Mouse (Mus musculus): ENCODE measurements around the gene Uaca. TPM values are rescaled to one million over a fixed set of nuclear protein-coding genes. Genes with fewer than 3 reads are reported as not detected.

Uaca gene
- polyA plus RNA-seq, 1 experiment from 2014 or later, result 58.8 TPM

DNA sequence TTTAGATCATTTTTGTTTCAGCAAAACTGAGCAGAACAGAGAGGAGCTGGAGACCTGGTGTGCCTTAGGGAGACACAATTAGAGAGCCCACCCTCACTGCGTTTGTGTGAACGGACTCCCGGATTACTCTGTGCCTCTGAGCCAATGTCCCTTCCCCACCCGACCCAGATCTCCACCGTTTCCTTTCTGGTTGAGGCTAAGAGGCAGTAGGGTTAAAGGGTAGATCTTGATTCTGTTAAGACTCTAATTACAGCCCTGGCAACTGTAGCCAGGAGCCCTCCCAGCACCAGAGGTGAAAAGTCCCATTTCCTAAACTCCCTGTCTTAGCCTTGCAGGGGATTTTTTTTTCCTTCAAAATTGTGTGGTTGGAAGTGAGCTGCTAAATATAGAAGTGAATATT, 47.1 kb downstream of the Uaca start:
- Histone ChIP-seq H3K36me3 (no peaks in the 10 kb centered on the region), H3K27me3 (replicated peaks) (no peaks in the 10 kb centered on the region), H3K4me3 (replicated peaks) (no peak overlapping the region), H3K4me1 (replicated peaks) (peaks cover 37% of the 10 kb centered on the region), H3K27ac (no peak overlapping the region), H3K9ac (no peak overlapping the region), H3K9me3 (no peaks in the 10 kb centered on the region), H3K4me2 (replicated peaks) (no peak overlapping the region)
- no peak for ATAC-seq
- 31% methylated on average over 5 of the region's 5 CpGs for whole genome bisulfite sequencing

DNA sequence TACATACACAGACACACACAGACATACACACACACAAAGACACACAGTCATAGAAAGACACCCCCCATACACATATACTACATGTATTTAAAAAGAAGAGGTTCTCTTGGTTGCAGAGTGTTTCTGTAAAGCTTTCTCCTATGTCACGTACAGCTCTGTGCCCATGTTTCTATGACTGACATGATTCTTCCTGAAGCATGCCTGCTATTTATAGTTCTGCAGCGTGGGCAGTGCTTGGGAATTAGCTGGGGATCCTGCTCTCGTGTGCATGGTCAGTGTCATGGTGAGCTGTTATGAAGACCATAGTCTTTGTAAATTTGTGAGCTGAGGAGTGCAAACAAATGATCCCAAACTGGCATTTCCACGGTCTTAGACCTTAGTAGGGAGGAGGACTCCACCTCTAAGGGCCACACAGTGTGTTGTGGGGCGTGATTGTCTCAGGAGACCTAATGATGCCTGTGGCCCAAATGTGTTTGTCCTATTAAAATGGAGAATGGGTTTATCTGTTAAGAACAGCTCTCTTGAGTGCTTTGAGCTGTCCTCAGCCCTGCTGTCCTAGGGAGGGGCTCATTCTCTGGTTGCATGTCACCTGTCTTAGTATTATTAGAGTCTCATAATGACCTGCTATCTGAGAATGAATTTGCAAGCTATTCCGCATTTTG, 49.2 kb downstream of the Uaca start:
- H3K4me1 ChIP-seq (replicated peaks), result peaks cover 19% of the 10 kb centered on the region
- no peaks in the 10 kb centered on the region for H3K9me3 ChIP-seq
- H3K27me3 ChIP-seq (replicated peaks), result no peaks in the 10 kb centered on the region
- no peak for ATAC-seq
- no peaks in the 10 kb centered on the region for H3K36me3 ChIP-seq
- H3K4me2 ChIP-seq (replicated peaks), result no peak overlapping the region
- H3K9ac ChIP-seq, result no peak overlapping the region
- 54% methylated on average over 6 of the region's 6 CpGs for WGBS
- H3K4me3 ChIP-seq (replicated peaks), result no peak overlapping the region
- no peak overlapping the region for H3K27ac ChIP-seq

DNA sequence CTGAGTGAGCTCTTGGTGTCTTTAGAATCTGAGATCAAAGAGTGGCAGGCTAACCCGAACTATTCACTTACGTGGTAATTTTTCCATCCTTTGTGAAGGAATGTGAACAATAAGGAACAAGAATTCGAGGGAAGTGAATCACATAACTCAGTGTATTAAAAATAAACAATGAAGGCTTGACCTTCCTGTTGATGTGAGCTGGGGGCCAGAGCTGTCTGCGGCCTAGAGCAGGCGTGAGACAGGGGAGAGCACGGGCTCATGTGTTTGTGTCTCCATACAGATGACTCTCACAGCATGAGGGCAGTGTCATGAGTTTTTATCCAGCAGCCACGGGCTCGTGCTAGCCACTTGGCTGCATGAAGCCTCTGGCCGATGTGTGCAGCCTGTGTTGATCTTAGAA, 54.4 kb downstream of the Uaca start:
- H3K27ac ChIP-seq, result peak overlapping the region; percentile 51; the same call in 1 of the 2 replicates
- WGBS, result 40% methylated on average over 9 of the region's 9 CpGs

DNA sequence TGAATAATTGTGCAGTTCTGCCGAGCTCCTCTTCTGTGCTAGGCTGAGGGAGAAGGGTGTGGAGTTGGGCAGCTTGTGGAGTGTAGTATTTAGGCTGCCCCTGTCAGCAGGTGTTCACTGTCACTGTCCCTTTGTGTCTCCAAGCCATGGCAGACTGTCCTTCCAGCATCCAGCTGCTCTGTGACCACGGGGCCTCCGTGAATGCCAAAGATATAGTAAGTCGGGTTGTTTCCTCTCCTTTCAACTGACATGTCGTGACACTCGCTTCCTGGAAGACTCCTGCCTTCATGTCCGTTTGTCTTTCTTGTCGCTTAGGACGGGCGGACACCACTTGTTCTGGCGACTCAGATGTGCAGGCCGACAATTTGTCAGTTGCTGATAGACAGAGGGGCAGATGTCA, 55.6 kb downstream of the Uaca start:
- Histone ChIP-seq H3K36me3 (peaks cover under 1% of the 10 kb centered on the region; the same call in 1 of the 2 replicates), H3K4me1 (replicated peaks) (peaks cover 3% of the 10 kb centered on the region; the same call in 1 of the 2 replicates), H3K27ac (no peak overlapping the region), H3K4me3 (replicated peaks) (no peak overlapping the region), H3K9ac (no peak overlapping the region), H3K9me3 (no peaks in the 10 kb centered on the region), H3K27me3 (replicated peaks) (no peaks in the 10 kb centered on the region), H3K4me2 (replicated peaks) (no peak overlapping the region)
- no peak for ATAC-seq
- 77% methylated on average over 12 of the region's 12 CpGs for WGBS

More for the DNA sequence above, 54.4 kb downstream of the Uaca start:
- H3K9me3 ChIP-seq, result no peaks in the 10 kb centered on the region
- no peak overlapping the region for H3K4me3 ChIP-seq (replicated peaks)
- H3K27me3 ChIP-seq (replicated peaks), result no peaks in the 10 kb centered on the region
- no peaks in the 10 kb centered on the region for H3K36me3 ChIP-seq
- H3K9ac ChIP-seq, result no peak overlapping the region
- peaks cover 3% of the 10 kb centered on the region; the same call in 1 of the 2 replicates for H3K4me1 ChIP-seq (replicated peaks)
- ATAC-seq, result no peak
- no peak overlapping the region for H3K4me2 ChIP-seq (replicated peaks)

DNA sequence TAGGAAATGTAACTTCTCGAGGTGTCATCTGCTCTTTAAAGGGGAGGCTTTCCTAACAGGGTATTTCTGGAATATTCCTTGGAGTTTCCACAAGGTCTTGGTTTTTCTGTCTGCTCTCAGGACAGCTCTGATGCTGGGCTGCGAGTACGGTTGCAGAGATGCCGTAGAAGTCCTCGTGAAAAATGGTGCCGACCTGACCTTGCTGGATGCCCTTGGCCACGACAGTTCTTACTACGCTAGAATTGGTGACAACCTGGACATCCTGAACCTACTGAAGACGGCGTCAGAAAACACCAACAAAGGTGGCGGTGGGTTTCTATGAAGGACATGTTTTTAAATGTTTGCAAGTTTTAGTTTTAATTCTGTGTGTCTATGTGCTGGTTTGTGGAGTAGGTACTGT, 59.9 kb downstream of the Uaca start:
- Histone ChIP-seq H3K4me1 (replicated peaks) (0 out of 2 replicates have a peak, but pooled peaks cover 7% of the 10 kb centered on the region), H3K9me3 (no peaks in the 10 kb centered on the region), H3K27me3 (replicated peaks) (no peaks in the 10 kb centered on the region), H3K9ac (no peak overlapping the region), H3K36me3 (peaks cover 9% of the 10 kb centered on the region), H3K27ac (no peak overlapping the region), H3K4me2 (replicated peaks) (no peak overlapping the region), H3K4me3 (replicated peaks) (no peak overlapping the region)
- 91% methylated on average over 11 of the region's 11 CpGs for WGBS
- ATAC-seq, result no peak

DNA sequence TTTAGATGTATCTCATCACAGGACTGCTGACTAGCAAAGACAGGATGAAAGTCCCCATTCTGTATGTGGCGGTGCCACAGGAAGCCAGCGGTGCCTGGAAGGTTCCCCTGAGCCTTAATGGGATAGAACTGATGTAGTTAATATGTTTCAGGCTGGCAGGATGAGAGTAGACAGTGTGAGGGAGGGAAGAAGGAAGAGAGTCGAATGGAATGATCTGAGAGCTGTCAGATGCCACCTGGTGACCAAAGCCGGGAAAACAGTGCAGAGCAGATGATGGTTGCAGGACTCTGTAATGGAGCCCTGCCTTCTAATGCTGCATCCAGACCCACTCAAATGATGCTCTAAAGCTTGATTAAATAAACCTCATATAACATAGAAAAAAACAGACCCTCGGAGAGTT, 63.5 kb downstream of the Uaca start:
- Histone ChIP-seq H3K9ac (no peak overlapping the region), H3K4me1 (replicated peaks) (0 out of 2 replicates have a peak, but pooled peaks cover 7% of the 10 kb centered on the region), H3K4me2 (replicated peaks) (no peak overlapping the region), H3K9me3 (no peaks in the 10 kb centered on the region), H3K4me3 (replicated peaks) (no peak overlapping the region), H3K27me3 (replicated peaks) (no peaks in the 10 kb centered on the region), H3K27ac (peak overlapping the region; percentile 36; the same call in 1 of the 2 replicates), H3K36me3 (peaks cover 17% of the 10 kb centered on the region)
- 28% methylated on average over 5 of the region's 5 CpGs for WGBS
- peak; percentile 83 for ATAC-seq

DNA sequence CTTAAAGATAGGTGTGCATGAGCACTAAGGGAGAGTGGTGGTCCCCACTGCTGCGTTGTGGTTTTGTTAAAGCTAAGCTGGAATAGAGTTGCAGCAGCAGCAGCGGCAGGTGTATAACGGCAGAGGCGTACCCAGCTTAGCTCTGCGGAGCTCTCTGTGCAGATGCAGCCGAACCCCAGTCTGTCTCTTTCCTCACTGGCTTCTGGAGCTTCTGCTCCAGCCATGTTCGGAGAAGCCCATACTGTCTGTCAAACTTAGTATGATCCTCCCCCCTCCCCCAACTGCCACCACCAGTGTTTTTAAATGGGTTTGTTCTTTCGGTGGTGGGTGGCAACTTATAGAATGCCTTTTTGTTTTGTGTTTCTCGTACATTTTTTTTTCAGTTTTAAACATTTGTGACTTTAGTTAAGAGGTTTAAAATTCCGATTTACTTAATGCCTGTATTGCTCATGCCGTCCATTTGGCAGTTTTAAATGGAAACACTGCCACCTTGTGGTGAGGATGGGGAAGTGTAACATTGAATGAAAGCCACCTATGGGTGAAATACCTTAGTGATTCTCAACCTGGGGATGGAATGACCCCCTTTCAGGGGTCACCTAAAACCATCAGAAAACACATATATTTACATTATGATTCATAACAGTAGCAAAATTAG, 64.1 kb downstream of the Uaca start:
- Histone ChIP-seq H3K4me1 (replicated peaks) (0 out of 2 replicates have a peak, but pooled peaks cover 7% of the 10 kb centered on the region), H3K27me3 (replicated peaks) (no peaks in the 10 kb centered on the region), H3K9ac (no peak overlapping the region), H3K27ac (no peak overlapping the region), H3K4me2 (replicated peaks) (0 out of 2 replicates have a peak overlapping the region, but pooled peaks have one; percentile 9), H3K4me3 (replicated peaks) (no peak overlapping the region), H3K9me3 (no peaks in the 10 kb centered on the region), H3K36me3 (peaks cover 21% of the 10 kb centered on the region)
- 0 out of 2 replicates have a peak, but pooled peaks have one; percentile 45 for ATAC-seq
- 41% methylated on average over 11 of the region's 11 CpGs for WGBS

DNA sequence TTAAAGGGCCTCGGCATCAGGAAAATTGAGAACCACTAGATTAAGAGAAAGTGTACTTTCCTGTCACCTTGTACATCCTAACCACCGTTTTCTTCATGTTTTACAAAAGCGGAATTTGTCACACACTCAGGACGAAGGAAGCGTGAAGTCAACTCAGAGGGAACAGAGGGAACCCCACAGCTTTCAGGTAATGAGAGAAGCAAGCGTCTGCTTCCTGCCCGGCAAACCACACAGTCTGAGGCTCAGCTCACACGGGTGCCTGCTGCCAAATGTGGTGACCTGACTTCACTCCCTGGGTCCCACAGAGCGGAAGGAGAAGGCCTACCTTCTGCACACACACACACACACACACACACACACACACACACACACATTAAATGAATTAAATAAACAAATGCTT, 64.7 kb downstream of the Uaca start:
- H3K36me3 ChIP-seq, result peaks cover 21% of the 10 kb centered on the region
- no peaks in the 10 kb centered on the region for H3K9me3 ChIP-seq
- 0 out of 2 replicates have a peak, but pooled peaks cover 7% of the 10 kb centered on the region for H3K4me1 ChIP-seq (replicated peaks)
- no peak for ATAC-seq
- 73% methylated on average over 9 of the region's 9 CpGs for WGBS
- no peak overlapping the region for H3K4me3 ChIP-seq (replicated peaks)
- H3K9ac ChIP-seq, result no peak overlapping the region
- no peaks in the 10 kb centered on the region for H3K27me3 ChIP-seq (replicated peaks)
- no peak overlapping the region for H3K4me2 ChIP-seq (replicated peaks)
- H3K27ac ChIP-seq, result no peak overlapping the region

DNA sequence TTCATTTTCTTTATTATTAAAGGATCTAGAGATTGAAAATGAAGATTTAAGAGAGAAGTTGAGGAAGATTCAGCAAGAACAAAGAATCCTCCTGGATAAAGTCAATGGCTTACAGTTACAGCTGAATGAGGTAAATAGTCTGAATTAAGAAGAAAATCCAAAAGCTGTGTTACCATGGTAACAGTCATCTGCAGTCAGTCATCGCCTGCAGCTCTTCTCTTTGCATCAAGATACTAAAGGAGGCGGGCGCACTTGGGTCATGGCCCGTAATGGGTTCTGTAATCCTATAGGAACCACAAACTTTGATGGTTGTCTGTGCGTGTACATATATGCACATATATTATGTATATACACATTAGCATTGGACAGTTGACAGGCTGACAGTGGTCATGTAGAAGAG, 66.7 kb downstream of the Uaca start:
- ATAC-seq, result no peak
- no peak overlapping the region for H3K9ac ChIP-seq
- no peak overlapping the region for H3K4me2 ChIP-seq (replicated peaks)
- H3K9me3 ChIP-seq, result no peaks in the 10 kb centered on the region
- 91% methylated on average over 5 of the region's 5 CpGs for WGBS
- no peak overlapping the region for H3K27ac ChIP-seq
- H3K4me3 ChIP-seq (replicated peaks), result no peak overlapping the region
- peaks cover 21% of the 10 kb centered on the region; the same call in 1 of the 2 replicates for H3K36me3 ChIP-seq
- 0 out of 2 replicates have a peak, but pooled peaks cover 7% of the 10 kb centered on the region for H3K4me1 ChIP-seq (replicated peaks)
- H3K27me3 ChIP-seq (replicated peaks), result no peaks in the 10 kb centered on the region

DNA sequence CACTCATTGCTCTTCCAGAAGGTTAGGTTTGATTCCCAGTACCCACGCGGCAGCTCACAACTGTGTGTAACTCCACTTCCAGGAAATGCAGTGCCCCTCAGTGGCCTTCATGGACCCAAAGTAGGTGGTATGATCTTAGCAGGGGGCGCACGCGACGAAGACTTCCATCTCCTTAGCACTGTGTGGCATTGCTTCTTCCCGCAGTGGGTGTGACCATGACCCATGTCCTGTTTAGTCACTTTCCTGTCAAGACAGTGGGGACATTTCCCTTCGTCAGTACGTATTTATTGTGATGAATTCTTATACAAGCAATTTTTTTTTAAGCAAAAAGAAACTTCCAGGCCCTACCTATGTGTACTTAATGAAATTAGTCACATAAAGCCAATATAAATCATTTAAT, 70.3 kb downstream of the Uaca start:
- Histone ChIP-seq H3K27ac (no peak overlapping the region), H3K9me3 (no peaks in the 10 kb centered on the region), H3K9ac (no peak overlapping the region), H3K4me1 (replicated peaks) (no peaks in the 10 kb centered on the region), H3K36me3 (peaks cover 21% of the 10 kb centered on the region; the same call in 1 of the 2 replicates), H3K4me3 (replicated peaks) (no peak overlapping the region), H3K27me3 (replicated peaks) (no peaks in the 10 kb centered on the region), H3K4me2 (replicated peaks) (no peak overlapping the region)
- 87% methylated on average over 9 of the region's 9 CpGs for WGBS
- ATAC-seq, result no peak

DNA sequence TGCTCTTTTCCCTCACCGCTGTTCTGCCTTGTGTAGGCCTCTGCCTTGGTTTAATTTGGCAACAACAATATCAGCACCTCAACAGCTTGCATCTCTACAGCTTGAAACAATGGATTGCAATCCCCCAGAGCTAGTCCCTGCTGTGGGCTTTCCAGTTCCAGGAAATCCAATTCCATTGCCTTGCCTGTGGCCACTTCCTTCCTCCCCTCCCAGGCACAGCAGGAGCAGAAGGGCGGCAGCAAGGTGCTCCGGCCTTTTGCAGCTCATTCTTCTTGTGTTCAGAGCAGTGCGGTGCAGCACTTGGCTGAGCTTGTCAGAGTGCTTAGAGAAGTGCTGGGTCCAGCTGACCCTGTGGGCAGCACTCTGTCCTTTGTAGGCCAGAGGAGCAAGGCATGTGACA, 71.5 kb downstream of the Uaca start:
- Histone ChIP-seq H3K36me3 (peaks cover 33% of the 10 kb centered on the region), H3K9ac (no peak overlapping the region), H3K4me3 (replicated peaks) (no peak overlapping the region), H3K9me3 (no peaks in the 10 kb centered on the region), H3K27ac (no peak overlapping the region; the same call in 1 of the 2 replicates), H3K4me1 (replicated peaks) (no peaks in the 10 kb centered on the region), H3K4me2 (replicated peaks) (no peak overlapping the region), H3K27me3 (replicated peaks) (no peaks in the 10 kb centered on the region)
- WGBS, result 62% methylated on average over 4 of the region's 4 CpGs
- ATAC-seq, result no peak

DNA sequence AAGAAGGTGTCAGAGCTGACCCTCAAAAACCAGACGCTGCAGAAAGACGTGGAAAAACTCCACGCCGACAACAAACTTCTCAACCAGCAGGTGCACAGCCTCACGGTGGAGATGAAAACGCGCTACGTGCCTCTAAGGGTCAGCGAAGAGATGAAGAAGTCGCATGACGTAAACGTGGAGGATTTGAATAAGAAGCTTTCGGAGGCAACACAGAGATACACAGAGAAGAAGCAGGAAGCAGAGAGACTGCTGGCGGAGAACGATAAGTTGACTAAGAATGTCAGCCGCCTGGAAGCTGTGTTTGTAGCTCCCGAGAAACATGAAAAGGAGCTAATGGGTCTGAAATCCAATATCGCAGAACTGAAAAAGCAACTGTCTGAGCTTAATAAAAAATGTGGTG, 76.1 kb downstream of the Uaca start:
- Histone ChIP-seq H3K27me3 (replicated peaks) (no peaks in the 10 kb centered on the region), H3K9me3 (no peaks in the 10 kb centered on the region), H3K36me3 (peaks cover 27% of the 10 kb centered on the region), H3K27ac (no peak overlapping the region), H3K4me2 (replicated peaks) (no peak overlapping the region), H3K4me3 (replicated peaks) (no peak overlapping the region), H3K9ac (no peak overlapping the region), H3K4me1 (replicated peaks) (0 out of 2 replicates have a peak, but pooled peaks cover 2% of the 10 kb centered on the region)
- 90% methylated on average over 18 of the region's 18 CpGs for WGBS
- ATAC-seq, result no peak

All from intestine, embryonic 15.5 days (tissue).